Mouse (Mus musculus) CH12.LX (cell line): ENCODE results near the gene Arpc5. TPM values are rescaled to one million over a fixed set of nuclear protein-coding genes. Genes with fewer than 3 reads are reported as not detected.

Experiments
- DNase-seq: peaks from one replicate; pipeline ENCODE4 v3.0.0-alpha.2; 2013; ENCODE audit errors: extremely low read depth
- H3K27ac ChIP-seq: 2 replicates; pipeline ENCODE4 v1.5.1; 2012; ENCODE audit warnings: low read depth, mild to moderate bottlenecking, control low read depth, moderate library complexity; ENCODE audit not compliant: insufficient read depth
- H3K27me3 ChIP-seq: replicated peaks from 2 replicates; pipeline ENCODE3; 2012; ENCODE audit warnings: inconsistent platforms
- H3K36me3 ChIP-seq, 2 experiments: replicated peaks in 1 of 2; 2 replicates each; pipeline versions ENCODE3 to v1.6.1; 2012; ENCODE audit warnings: inconsistent platforms in 1 of 2, low read length in 1 of 2, mild to moderate bottlenecking in 1 of 2, mixed read lengths in 1 of 2, moderate library complexity in 1 of 2; ENCODE audit not compliant: control insufficient read depth in 1 of 2, insufficient read depth in 1 of 2
- H3K4me1 ChIP-seq, 2 experiments: 2 replicates each; pipeline ENCODE4 v1.6.1; 2012; ENCODE audit warnings: inconsistent platforms in 1 of 2, moderate library complexity in 1 of 2; ENCODE audit not compliant: insufficient read depth in 2 of 2, control insufficient read depth in 1 of 2
- H3K4me2 ChIP-seq: 2 replicates; pipeline ENCODE4 v1.6.1; 2012; ENCODE audit warnings: low read depth, mild to moderate bottlenecking, control low read depth; ENCODE audit not compliant: poor library complexity, insufficient read depth, severe bottlenecking
- H3K4me3 ChIP-seq, 3 experiments: fragments of 150-350 bp in 1 of 3; sonication (generic) in 1 of 3; replicated peaks in 1 of 3; 2 replicates each; pipeline versions ENCODE3 to v1.5.1; 2011 to 2012; ENCODE audit warnings: low read depth in 2 of 3, low read length in 2 of 3, mild to moderate bottlenecking in 2 of 3, moderate library complexity in 2 of 3, control low read depth in 1 of 3, improper control_type of control experiment in 1 of 3, inconsistent platforms in 1 of 3, mixed read lengths in 1 of 3; ENCODE audit not compliant: poor library complexity in 1 of 3
- H3K79me2 ChIP-seq: replicated peaks from 2 replicates; pipeline ENCODE4 v1.6.1; 2012; ENCODE audit warnings: mild to moderate bottlenecking, moderate library complexity; ENCODE audit not compliant: control insufficient read depth, poor library complexity, insufficient read depth, severe bottlenecking; ENCODE audit errors: extremely low read depth
- H3K9ac ChIP-seq: 2 replicates; pipeline ENCODE4 v1.6.1; 2012; ENCODE audit warnings: low read depth, mild to moderate bottlenecking, control low read depth, moderate library complexity; ENCODE audit not compliant: insufficient read depth
- H3K9me3 ChIP-seq: replicated peaks from 2 replicates; pipeline ENCODE3; 2012; ENCODE audit warnings: low read length, inconsistent platforms, mixed read lengths
- CHD1 ChIP-seq: IDR thresholded peaks from 2 replicates; pipeline ENCODE4 v1.6.1; 2012; ENCODE audit warnings: low read depth, low read length, improper control_type of control experiment, inconsistent platforms
- CHD2 ChIP-seq: IDR thresholded peaks from 2 replicates; pipeline ENCODE4 v1.6.1; 2011; ENCODE audit warnings: low read length, improper control_type of control experiment
- CTCF ChIP-seq, 2 experiments: IDR thresholded peaks in 1 of 2; conservative IDR thresholded peaks in 1 of 2; 2 replicates each; pipeline ENCODE4 v1.5.1; 2011 to 2012; ENCODE audit warnings: low read depth in 2 of 2, low read length in 2 of 2, improper control_type of control experiment in 1 of 2, inconsistent platforms in 1 of 2, mild to moderate bottlenecking in 1 of 2, moderate library complexity in 1 of 2
- EP300 ChIP-seq: IDR thresholded peaks from 2 replicates; pipeline ENCODE4 v1.6.1; 2011; ENCODE audit warnings: low read length, improper control_type of control experiment
- ETS1 ChIP-seq: conservative IDR thresholded peaks from 2 replicates; pipeline ENCODE4 v1.6.1; 2012; ENCODE audit warnings: low read depth, mild to moderate bottlenecking, inconsistent platforms, low read length, improper control_type of control experiment, moderate library complexity
- IRF4 ChIP-seq: IDR thresholded peaks from 2 replicates; pipeline ENCODE4 v1.6.1; 2014; ENCODE audit warnings: low read depth, mild to moderate bottlenecking, inconsistent platforms, low read length, improper control_type of control experiment
- KAT2A ChIP-seq: IDR thresholded peaks from 2 replicates; pipeline ENCODE4 v1.6.1; 2012; ENCODE audit warnings: low read length, improper control_type of control experiment, inconsistent platforms; ENCODE audit not compliant: insufficient replicate concordance
- MAX ChIP-seq: IDR thresholded peaks from 2 replicates; pipeline ENCODE4 v1.6.1; 2011; ENCODE audit warnings: low read length, improper control_type of control experiment
- MAZ ChIP-seq: IDR thresholded peaks from 2 replicates; pipeline ENCODE4 v1.6.1; 2012; ENCODE audit warnings: low read depth, mild to moderate bottlenecking, inconsistent platforms, low read length, improper control_type of control experiment, moderate library complexity
- MEF2A ChIP-seq: IDR thresholded peaks from 2 replicates; pipeline ENCODE4 v1.6.1; 2014; ENCODE audit warnings: low read depth, mild to moderate bottlenecking, inconsistent platforms, low read length, improper control_type of control experiment, borderline replicate concordance
- NELFE ChIP-seq: IDR thresholded peaks from 2 replicates; pipeline ENCODE4 v1.6.1; 2011; ENCODE audit warnings: low read depth, low read length, improper control_type of control experiment
- NRF1 ChIP-seq: IDR thresholded peaks from 2 replicates; pipeline ENCODE4 v1.6.1; 2014; ENCODE audit warnings: low read depth, mild to moderate bottlenecking, inconsistent platforms, low read length, improper control_type of control experiment, moderate library complexity
- PAX5 ChIP-seq: IDR thresholded peaks from 2 replicates; pipeline ENCODE4 v1.6.1; 2012; ENCODE audit warnings: low read length, inconsistent platforms, mixed read lengths
- POLR2A ChIP-seq: IDR thresholded peaks from 2 replicates; pipeline ENCODE4 v1.6.1; 2011; ENCODE audit warnings: low read depth, mild to moderate bottlenecking, improper control_type of control experiment, low read length
- RAD21 ChIP-seq: IDR thresholded peaks from 2 replicates; pipeline ENCODE4 v1.6.1; 2011; ENCODE audit warnings: low read depth, mild to moderate bottlenecking, low read length, improper control_type of control experiment, moderate library complexity
- RCOR1 ChIP-seq: conservative IDR thresholded peaks from 2 replicates; pipeline ENCODE4 v1.6.1; 2012; ENCODE audit warnings: low read depth, mild to moderate bottlenecking, inconsistent platforms, low read length, improper control_type of control experiment
- SMC3 ChIP-seq: IDR thresholded peaks from 2 replicates; pipeline ENCODE4 v1.6.1; 2011; ENCODE audit warnings: low read depth, low read length, improper control_type of control experiment
- TBP ChIP-seq: conservative IDR thresholded peaks from 2 replicates; pipeline ENCODE4 v1.6.1; 2011; ENCODE audit warnings: low read depth, low read length, improper control_type of control experiment
- UBTF ChIP-seq: IDR thresholded peaks from 2 replicates; pipeline ENCODE4 v1.6.1; 2012; ENCODE audit warnings: low read depth, mild to moderate bottlenecking, inconsistent platforms, low read length, improper control_type of control experiment, moderate library complexity
- USF1 ChIP-seq: IDR thresholded peaks from 2 replicates; pipeline ENCODE4 v1.6.1; 2014; ENCODE audit warnings: low read depth, mild to moderate bottlenecking, inconsistent platforms, low read length, improper control_type of control experiment
- ZC3H11A ChIP-seq: IDR thresholded peaks from 2 replicates; pipeline ENCODE4 v1.6.1; 2012; ENCODE audit warnings: low read depth, mild to moderate bottlenecking, inconsistent platforms, low read length, improper control_type of control experiment
- ZKSCAN1 ChIP-seq: IDR thresholded peaks from 2 replicates; pipeline ENCODE4 v1.6.1; 2012; ENCODE audit warnings: low read depth, inconsistent platforms, low read length, improper control_type of control experiment, borderline replicate concordance
- ZMIZ1 ChIP-seq: IDR thresholded peaks from 2 replicates; pipeline ENCODE4 v1.6.1; 2012; ENCODE audit warnings: low read depth, mild to moderate bottlenecking, inconsistent platforms, low read length, improper control_type of control experiment
- dilution Hi-C: fragments of 300-500 bp; cut with MboI; formaldehyde crosslinking; loops from 2 replicates; pipeline ENCODE4 v1.14.3; 2020; ENCODE audit warnings: low sequenced_read_pairs; ENCODE audit not compliant: extremely low pct_unique_long_range_greater_than_20kb, extremely low pct_ligation_motif_present
- in situ Hi-C: fragments of 300-500 bp; cut with MboI; formaldehyde crosslinking; loops from 3 replicates; pipeline ENCODE4 v1.14.3; 2019; ENCODE audit warnings: low sequenced_read_pairs, low pct_ligation_motif_present, low pct_unique_long_range_greater_than_20kb, mixed read lengths
- polyA plus RNA-seq: library from polyadenylated mRNA; unstranded; fragments of >175 nt; gene quantifications from 2 replicates; pipeline ENCODE4 v1.2.1, GENCODE M21; 2012; ENCODE audit warnings: low read depth; ENCODE audit not compliant: insufficient read length
- total RNA-seq, 2 experiments: library from RNA; depleted of rRNA; stranded (reverse); fragments of 300-350 nt in 1 of 2; fragments of >200 nt in 1 of 2; gene quantifications; 2 replicates each; pipeline ENCODE4 v1.2.3; 2012 to 2014

Arpc5 gene
- total and polyA plus RNA-seq, 3 experiments: 125 to 399 (median 232) TPM

- no peak overlapping the region for H3K4me3 ChIP-seq
- H3K27ac ChIP-seq: no peak overlapping the region
- no peaks in the 10 kb centered on the region for H3K79me2 ChIP-seq
- no peak for TF ChIP-seq IRF4
- no peak for TF ChIP-seq MEF2A
- TF ChIP-seq CHD2: no peak
- no peak for TF ChIP-seq NELFE
- TF ChIP-seq POLR2A: no peak
- no peak for TF ChIP-seq CTCF (conservative IDR thresholded peaks at IDR 0.05 in 1 of 2, IDR thresholded peaks at IDR 0.05 in 1 of 2; ENCODE audit: low read depth in 2 of 2, low read length in 2 of 2)
- no peak for TF ChIP-seq MAZ
- TF ChIP-seq MAX: no peak
- no peak for TF ChIP-seq UBTF
- TF ChIP-seq ZKSCAN1: no peak
- no peak for TF ChIP-seq ETS1
- TF ChIP-seq ZMIZ1: no peak
- TF ChIP-seq TBP: no peak
- H3K36me3 ChIP-seq: no peaks in the 10 kb centered on the region
- H3K9ac ChIP-seq: no peak overlapping the region
- no peak for DNase-seq
- in situ Hi-C loops: no loop called here
- dilution Hi-C loops: no loop called here
- no peak overlapping the region for H3K4me2 ChIP-seq
- peaks cover 0 to 35% of the 10 kb centered on the region in 2 experiments; a peak in 2 of 4 replicates for H3K4me1 ChIP-seq
- H3K27me3 ChIP-seq: no peaks in the 10 kb centered on the region
- no peaks in the 10 kb centered on the region for H3K9me3 ChIP-seq
These were observed 45.4 kb upstream of the Arpc5 start for GRCm38 (mm10) chr1:152720969-152721368.

- H3K4me3 ChIP-seq: no peak overlapping the region
- in situ Hi-C loops: no loop called here
These were observed 44.7 kb upstream of the Arpc5 start for GRCm38 (mm10) chr1:152721535-152722198.

More at GRCm38 (mm10) chr1:152721535-152722198, 44.7 kb upstream of the Arpc5 start:
- dilution Hi-C loops: no loop called here
- DNase-seq: no peak
- Histone ChIP-seq H3K27me3 (no peaks in the 10 kb centered on the region), H3K4me2 (peak overlapping the region; percentile 15; the same call in 1 of the 2 replicates), H3K36me3 (no peaks in the 10 kb centered on the region), H3K27ac (no peak overlapping the region), H3K9ac (no peak overlapping the region), H3K4me1 (peaks cover 0 to 35% of the 10 kb centered on the region in 2 experiments; a peak in 2 of 4 replicates), H3K79me2 (no peaks in the 10 kb centered on the region), H3K9me3 (no peaks in the 10 kb centered on the region)
- TF ChIP-seq IRF4 (no peak), RAD21 (no peak), POLR2A (no peak), EP300 (no peak), MEF2A (no peak), PAX5 (no peak), ZC3H11A (no peak), CHD1 (no peak), USF1 (no peak), NRF1 (no peak), ETS1 (no peak), RCOR1 (no peak), ZKSCAN1 (no peak), KAT2A (no peak), CHD2 (no peak), SMC3 (no peak)
